Mouse (Mus musculus): ENCODE data around the gene Hrh3.

The Hrh3 gene

GRCm38 (mm10) chr2:180107081-180107480 is 2.8 kb upstream of the Hrh3 start:
- CTCF ChIA-PET = no interaction called here

DNA sequence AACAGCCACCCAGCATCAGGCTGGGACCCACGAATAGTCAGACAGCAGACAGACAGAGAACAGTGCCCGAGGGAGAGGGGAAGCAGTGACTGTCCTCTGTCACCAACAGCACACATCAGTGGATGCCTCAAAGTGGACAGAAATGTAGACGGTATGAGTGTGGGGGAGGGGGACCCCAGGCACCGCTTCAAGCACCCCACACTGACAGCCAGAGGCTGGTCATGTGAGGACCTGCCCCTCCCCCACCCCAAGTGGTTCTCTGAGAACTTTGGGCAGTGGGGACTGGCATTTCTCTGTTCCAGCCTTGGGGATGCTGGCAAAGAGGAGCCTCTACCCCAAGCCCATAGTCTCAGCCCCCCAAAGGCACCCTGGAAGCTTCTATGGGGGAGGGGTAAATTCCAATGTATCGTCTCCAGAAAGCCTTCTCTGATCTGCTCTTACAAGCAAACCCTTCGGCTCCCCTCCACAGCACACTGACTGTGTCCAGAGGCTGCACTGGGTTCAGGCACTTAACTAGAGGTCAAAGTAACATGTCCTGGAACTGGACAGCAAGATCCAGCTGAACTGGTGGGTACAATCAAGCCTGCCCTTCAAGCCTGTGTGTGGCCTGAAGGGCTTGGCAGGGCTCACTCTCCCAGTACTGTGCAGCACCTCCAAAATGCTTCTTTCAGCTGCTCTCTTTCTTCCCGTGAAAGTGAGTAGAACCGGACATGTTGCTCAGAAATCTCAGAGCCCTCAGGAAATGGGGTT is 1.3 kb upstream of the Hrh3 start:
- CTCF ChIA-PET = no interaction called here

- CTCF ChIA-PET = interaction anchor here (1.1 kb wide), 1 partner anchor 13 kb away, joined by 8 read pairs; no protein-coding TSS in a partner anchor
Observed at GRCm38 (mm10) chr2:180104659-180105377, 530 bp upstream of the Hrh3 start.

DNA sequence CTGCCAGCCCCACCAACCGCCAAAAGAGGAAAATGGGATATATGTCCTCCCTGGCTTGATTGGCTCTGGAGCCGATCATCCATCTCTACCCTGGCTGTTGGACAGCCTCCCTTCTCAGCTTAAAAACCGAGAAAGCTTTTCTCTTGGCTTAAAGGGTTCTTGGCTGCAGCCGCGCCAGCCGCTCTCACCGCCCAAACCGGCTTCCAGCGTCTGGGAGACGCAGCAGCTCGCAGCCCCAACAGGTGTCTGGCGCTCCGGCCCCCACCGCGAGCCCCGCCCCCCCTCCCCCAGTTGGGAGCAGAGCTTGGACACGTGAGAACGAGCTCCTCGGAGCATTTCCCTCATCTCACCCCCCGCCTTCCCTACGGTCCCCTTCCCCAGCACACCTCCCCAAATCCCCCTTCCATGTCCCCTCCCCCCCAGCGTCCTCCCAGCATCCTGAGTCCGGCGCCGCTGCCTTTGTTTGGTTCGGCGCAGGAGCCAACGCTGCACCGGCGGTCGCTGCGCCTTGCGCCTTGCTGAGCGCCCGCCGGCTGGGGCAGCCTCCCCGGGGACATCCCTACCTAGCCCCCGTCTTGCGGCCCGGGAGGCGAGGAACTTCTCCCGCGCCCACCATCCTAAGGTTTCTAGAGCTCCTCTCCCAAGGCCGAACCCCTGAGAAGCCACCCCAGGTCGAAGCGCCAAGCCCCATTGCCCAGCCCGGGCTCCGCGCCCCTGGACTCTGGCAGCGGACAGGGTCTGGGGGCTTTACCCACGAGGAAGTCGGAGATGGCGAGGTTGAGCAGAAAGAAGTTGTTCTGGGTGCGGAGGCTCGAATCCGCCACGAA is 924 bp downstream of the Hrh3 start:
- CTCF ChIA-PET = no interaction called here

- CTCF ChIA-PET = no interaction called here
Observed at GRCm38 (mm10) chr2:180099529-180099928, 4.8 kb downstream of the Hrh3 start.

- CTCF ChIA-PET = no interaction called here
Observed at GRCm38 (mm10) chr2:180098167-180098566, 6.1 kb downstream of the Hrh3 start.

- CTCF ChIA-PET = no interaction called here
Observed at GRCm38 (mm10) chr2:180097585-180097984, 6.7 kb downstream of the Hrh3 start.

DNA sequence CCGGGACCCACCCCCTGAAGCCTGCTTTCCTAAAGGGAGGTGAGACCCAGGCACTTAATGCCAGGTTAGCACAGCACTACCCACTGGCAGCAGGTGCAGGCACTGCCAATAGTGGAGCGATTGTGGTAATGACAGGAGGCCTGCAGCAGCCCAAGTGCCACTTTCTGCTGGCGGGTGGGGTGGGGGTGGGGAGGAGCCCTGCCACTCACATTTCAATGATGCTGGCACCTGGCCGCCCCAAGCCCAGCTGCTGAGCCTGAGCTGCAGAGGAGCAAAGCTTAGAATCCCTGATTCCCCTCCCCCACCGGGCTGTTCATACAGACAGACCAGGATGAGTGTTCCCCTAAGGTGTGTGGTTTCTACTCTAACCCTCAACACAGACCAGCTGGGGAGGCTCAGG is 8.6 kb downstream of the Hrh3 start:
- CTCF ChIA-PET = no interaction called here

DNA sequence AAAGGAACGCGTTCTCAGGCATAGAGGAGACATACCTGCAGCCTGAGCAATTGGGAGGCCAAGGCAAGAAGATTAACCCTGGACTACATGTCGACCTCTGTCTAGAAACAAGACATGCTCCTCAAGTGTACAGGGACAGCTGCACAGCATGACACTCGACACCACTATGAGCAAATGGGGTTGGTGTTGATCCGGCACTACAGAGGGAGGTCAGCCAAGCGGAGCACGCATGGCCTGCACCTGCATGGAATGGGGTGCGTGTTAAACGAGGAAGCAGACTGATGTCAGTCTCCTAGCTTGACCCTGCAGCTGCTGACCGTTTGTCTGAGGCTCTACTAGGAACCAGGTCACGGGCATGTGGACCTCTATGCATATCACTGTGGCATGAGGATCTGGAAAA is 14.0 kb downstream of the Hrh3 start:
- CTCF ChIA-PET = no interaction called here

GRCm38 (mm10) chr2:180087472-180087871 is 16.8 kb downstream of the Hrh3 start:
- CTCF ChIA-PET = no interaction called here

GRCm38 (mm10) chr2:180086637-180087027 is 17.7 kb downstream of the Hrh3 start:
- CTCF ChIA-PET = no interaction called here

GRCm38 (mm10) chr2:180085926-180086636 is 18.2 kb downstream of the Hrh3 start:
- CTCF ChIA-PET = no interaction called here

DNA sequence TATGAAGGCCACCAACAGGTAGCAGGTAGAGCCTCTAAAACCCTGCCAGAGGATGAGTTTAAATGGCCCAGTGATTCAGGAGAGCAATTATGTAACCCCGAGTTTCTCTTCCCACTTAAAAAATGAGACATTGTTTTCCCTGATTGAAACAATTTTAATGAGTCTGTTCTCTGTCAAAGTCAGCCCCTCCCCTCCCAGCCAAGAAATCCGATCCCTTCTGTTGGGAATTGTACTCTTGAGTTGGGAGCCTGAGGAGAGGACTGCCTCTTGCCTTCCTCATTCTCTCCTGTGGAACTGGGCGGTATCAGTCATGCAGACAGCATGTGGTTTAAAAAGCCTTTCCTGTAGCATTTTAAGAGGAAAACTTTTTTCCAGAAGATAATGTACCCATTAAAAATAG is 19.7 kb downstream of the Hrh3 start:
- CTCF ChIA-PET = no interaction called here

- CTCF ChIA-PET = interaction anchor here (0.7 kb wide), 1 partner anchor 1503 kb away, joined by 26 read pairs; no protein-coding TSS in a partner anchor
Observed at GRCm38 (mm10) chr2:180083063-180083462, 21.2 kb downstream of the Hrh3 start.

DNA sequence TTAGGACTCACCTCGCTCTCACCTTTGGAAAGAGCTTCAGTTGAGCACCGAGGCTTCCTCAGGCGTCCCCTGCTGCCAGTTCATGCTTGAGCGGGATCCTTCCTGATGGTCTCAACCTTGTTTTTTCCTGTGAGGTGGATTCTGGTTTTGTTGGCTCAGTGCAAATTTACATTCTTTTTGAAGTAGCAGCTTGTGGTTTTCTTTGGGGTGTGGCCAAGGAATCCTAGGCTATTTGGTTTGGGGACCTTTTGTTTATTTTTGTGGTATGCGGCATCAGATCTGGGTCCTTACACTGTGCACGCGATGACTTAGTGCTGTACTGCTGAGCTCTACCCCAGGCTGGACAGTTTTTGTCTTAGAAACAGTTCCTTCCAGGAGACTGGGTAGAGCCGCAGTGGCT is 23.6 kb downstream of the Hrh3 start:
- CTCF ChIA-PET = no interaction called here

DNA sequence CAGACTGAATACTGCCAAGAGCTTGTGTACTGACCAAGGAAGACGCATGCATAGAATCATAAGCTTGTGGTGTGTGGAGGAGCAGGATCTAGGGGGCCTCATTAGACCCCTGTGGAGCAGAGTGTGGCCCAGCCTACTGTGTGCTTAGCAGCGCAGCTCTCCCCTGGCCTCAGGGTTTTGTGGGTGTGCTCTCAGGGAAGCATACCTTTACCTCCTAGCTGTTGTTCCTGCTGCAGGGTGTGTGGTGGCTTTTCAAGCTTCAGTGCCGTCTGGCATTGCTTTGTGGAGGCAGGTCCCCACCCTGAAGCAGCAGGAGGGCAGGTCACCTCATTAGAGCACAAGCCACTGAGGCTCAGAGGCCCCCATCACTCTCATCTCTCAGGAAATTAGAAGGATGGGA is 26.7 kb downstream of the Hrh3 start:
- CTCF ChIA-PET = interaction anchor here (0.6 kb wide), 1 partner anchor 9 kb away, joined by 4 read pairs; no protein-coding TSS in a partner anchor

- CTCF ChIA-PET = no interaction called here
Observed at GRCm38 (mm10) chr2:180072886-180073285, 31.4 kb downstream of the Hrh3 start.

DNA sequence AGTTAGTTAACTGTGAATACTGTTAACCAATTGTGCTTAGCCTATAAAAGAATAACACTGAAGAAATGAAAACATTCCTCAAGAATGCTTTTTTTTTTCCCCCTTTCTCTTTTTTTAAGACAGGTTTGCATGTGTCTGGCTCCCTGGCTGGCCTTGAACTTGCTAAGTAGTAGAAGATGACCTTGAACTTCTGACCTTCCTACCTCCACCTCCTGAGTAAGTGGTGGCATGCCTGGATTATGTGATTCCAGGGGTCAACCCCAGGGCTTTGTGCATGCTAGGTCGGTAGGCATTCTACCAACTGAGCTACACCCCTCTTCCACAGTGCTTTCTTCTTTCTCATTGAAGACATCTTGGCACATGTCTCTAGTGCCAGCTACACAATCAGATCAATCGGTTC is 32.6 kb downstream of the Hrh3 start:
- CTCF ChIA-PET = no interaction called here

DNA sequence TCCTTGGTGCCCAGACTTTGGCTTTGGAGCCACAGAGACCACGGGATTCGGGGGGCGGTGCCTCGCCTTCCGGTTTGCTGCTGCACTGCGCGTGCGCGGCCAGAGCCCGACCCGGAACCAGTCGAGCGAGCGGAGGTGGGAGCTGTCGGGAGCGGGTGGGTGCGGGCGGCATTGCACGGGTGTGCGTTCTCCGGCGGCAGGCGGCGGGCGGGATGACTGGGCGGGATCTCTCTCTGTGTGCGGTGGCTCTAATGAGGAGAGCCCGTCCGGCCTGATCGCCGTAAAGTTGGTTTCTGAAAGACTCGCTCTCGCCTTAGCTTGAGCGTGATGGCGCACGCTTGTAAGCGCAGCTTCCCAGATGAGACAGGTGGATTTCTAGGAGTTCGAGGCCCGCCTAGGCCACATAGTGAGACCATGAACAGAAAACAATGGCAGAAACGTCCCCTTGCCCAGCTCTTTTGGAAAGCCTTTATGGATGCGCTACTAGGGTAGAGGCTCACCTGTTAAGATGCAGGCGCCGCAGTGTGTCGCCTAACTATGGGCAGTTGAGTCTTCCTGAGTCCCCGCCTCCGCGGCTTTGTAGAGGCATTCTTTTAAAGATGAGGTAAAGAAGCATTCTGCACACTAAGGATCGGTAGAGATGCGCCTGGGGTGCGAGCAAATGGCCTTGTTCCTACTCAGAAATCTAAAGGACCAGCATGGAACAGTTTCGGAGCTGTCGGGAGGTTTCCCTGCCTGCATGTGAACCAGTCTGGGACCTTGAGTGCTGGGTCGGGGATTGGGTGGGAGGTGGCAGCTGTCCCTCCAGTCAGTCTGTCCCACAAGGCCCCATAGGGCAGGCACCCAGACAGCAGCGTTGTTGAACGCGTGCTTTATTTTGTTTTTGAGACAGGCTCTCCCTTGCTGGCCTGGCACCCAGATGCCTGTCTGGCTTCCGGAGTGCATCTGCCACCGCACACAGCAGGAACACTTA is 33.5 kb downstream of the Hrh3 start, which contains the start of gene Mtg2:
Gene Mtg2, plus strand, starts transcription at position 108 of the 973 bp plus-strand sequence.
- CTCF ChIA-PET = interaction anchor here (0.5 to 0.8 kb wide), 2 partner anchors 44 to 406 kb away, joined by 3 read pairs; no protein-coding TSS in a partner anchor

DNA sequence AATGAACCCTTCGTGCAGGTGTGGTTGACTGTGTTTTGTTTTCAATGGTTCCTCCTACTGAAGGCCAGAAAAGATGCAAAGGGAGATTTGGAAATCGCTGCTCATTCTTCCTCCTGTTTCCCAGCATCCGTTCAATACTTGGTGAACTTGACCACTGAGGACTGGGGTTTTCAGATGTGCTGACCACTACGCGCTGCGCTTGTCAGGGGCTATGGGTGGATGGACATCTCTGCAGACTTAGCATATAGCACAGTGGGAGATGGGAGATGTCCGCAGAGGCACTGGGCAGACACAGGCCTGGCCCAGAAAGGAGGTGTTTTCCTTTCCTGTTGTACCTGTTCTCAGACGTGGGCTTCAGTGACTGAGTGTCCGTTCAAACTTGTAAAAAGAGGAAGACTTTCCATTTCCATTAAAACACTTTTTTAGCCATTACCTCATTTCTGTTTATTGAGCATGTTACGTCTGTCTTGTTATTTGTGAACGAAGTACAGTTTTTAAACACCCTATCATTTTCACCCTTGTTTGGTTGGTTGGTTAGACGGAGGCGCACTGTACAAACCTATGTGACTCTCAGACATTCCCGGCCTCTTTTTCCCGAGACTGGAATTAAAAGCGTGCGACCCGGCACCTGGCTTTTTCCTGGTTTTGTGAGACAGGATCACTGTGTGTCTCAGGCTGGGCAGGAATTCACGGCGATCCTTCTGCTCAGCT is 34.4 kb downstream of the Hrh3 start:
- CTCF ChIA-PET = interaction anchor here (0.5 kb wide), 1 partner anchor 405 kb away, joined by 3 read pairs; no protein-coding TSS in a partner anchor
